Mouse (Mus musculus): Measurements from ENCODE around the gene Cts6. TPM values are rescaled to one million over a fixed set of nuclear protein-coding genes. Genes with fewer than 3 reads are reported as not detected.
"Not testable (repeated sequence)": the region's sequence is repeated elsewhere in the genome, so short reads cannot be mapped to it uniquely, and the experiment has no call there.

Cts6 gene
- polyA plus RNA-seq (2015; fragmentation: Nextera tagmentation; extraction: Ambion mirVana): not detected in 2 replicates

GRCm38 (mm10) chr13:61203310-61203709 lies at the start of gene Cts6:
TSS of gene Cts6 (minus strand) at chr13:61203410.
- H3K36me3 ChIP-seq: no peaks in the 10 kb centered on the region
- H3K27me3 ChIP-seq: no peaks in the 10 kb centered on the region
- no peak within 1 kb of the TSS for H3K4me3 ChIP-seq
- H3K9ac ChIP-seq: no peak within 1 kb of the TSS
- no peak for ATAC-seq (replicated peaks; ENCODE audit: insufficient number of reproducible peaks, insufficient read depth, low FRiP score, low read depth)
- no peaks in the 10 kb centered on the region for H3K4me1 ChIP-seq (replicated peaks)
- H3K27ac ChIP-seq: no peak within 1 kb of the TSS
- H3K4me2 ChIP-seq: no peak within 1 kb of the TSS
- 78% methylated on average over 3 of the region's 3 CpGs for WGBS
- H3K9me3 ChIP-seq (replicated peaks): 0 out of 2 replicates have a peak, but pooled peaks cover 7% of the 10 kb centered on the region

DNA sequence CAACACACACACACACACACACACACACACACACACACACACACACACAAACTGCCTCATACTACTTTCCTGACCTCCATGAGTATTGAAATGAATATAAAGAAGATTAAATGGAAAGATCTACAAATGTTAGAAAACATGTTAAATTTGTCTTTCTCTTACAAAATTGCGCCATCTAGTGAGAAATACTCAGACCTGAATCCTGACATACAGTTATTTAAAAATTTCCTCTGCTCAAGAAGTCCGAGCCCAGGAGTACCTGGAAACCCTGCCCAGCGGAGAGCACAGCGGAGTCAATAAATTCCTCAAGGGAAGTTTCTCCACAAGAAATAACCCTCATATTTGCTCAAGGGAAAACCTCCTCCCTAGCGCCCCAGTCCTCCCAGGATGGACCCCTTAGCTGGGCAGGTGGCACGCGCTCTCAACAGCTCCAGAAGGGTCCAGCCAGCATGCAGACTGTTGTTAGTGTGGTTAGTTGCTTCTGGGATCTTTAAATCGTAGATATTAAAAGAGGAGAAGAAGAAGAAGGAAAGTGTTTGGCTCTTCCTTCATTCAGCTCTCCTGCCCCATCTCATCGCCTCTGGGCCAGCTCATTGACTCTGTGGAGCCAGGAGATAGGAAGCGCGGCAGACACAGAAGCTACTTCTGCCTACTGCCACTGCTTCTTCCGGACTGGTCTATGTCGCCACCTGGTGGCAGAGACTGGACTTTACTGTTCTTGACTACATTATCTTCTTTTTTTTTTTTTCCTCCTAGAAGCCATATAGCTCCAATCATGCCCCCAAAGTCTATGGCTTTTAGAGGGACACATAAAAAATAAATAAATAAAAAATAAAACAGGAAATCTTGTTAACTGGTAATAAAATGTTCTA lies 38.1 kb upstream of the Cts6 start:
- no peak for ATAC-seq (replicated peaks; ENCODE audit: insufficient number of reproducible peaks, insufficient read depth, low FRiP score, low read depth)
- no peak overlapping the region for H3K27ac ChIP-seq
- WGBS: 54% methylated on average over 13 of the region's 13 CpGs
- H3K36me3 ChIP-seq: no peaks in the 10 kb centered on the region
- H3K27me3 ChIP-seq: no peaks in the 10 kb centered on the region
- H3K9me3 ChIP-seq (replicated peaks): no peaks in the 10 kb centered on the region
- no peaks in the 10 kb centered on the region for H3K4me1 ChIP-seq (replicated peaks)
- H3K4me2 ChIP-seq: no peak overlapping the region
- H3K4me3 ChIP-seq: no peak overlapping the region
- no peak overlapping the region for H3K9ac ChIP-seq

DNA sequence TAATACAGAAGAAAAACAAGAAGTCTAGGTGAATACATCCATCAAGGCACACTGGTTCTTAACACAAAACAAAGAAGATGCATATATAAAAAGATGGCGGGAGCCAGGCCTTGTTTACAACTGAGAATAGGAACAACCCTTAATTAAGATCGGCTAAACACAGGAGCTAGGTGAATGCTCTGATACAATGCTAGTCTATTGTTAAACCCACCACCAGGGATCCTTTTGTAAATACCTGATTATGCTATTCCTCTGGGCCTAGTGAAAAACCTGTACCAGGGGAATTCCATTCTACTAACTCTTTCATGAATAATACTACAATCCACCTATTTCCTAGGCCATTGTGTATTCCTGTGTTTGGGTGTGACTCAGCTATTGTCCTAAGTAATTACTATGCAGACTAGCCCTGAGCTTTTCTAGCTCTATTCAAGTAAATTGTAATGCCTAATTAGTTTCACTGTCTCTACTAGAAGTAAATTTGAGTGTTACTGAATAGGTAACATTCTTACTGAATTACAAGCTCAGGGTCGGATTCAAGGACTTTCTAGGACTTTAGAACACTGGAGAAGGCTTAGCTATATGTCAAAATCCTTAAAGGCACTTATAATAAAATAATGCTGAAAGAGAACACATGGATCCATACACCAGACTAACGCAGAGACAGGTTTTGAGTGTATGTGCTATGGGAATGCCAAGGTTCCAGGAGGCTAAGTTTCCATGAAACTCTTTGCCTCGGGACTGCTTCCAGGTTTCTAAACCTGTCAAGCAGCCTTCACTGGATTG lies 17.9 kb downstream of the Cts6 start:
- H3K27ac ChIP-seq: not testable (repeated sequence)

DNA sequence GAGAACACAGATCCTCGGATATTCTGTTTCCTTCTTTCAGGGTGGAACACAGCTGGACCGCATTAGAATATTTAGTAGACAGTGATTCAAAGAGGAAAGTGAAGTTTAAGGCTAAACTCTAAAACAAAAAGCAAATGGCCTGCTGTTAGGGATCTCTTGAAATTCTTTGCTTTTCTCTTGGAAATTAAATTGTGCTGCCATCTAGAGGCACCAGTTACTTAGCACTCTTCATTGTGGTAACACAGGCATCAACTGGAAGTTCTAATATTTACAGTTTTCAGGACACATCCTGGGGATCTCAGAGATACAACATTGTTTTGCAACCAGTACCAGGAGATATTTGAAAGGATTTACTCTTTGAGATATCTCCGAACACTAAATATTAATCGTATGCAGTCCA lies 38.6 kb downstream of the Cts6 start:
- Histone ChIP-seq H3K4me3 (no peak overlapping the region), H3K9me3 (replicated peaks) (peaks cover under 1% of the 10 kb centered on the region; the same call in 1 of the 2 replicates), H3K9ac (no peak overlapping the region), H3K36me3 (no peaks in the 10 kb centered on the region), H3K4me2 (no peak overlapping the region), H3K27me3 (no peaks in the 10 kb centered on the region), H3K4me1 (replicated peaks) (no peaks in the 10 kb centered on the region), H3K27ac (no peak overlapping the region)
- no peak for ATAC-seq (replicated peaks; ENCODE audit: insufficient number of reproducible peaks, insufficient read depth, low FRiP score, low read depth)
- WGBS: 71% methylated on average over 4 of the region's 4 CpGs

More for the DNA sequence above, 17.9 kb downstream of the Cts6 start:
- not testable (repeated sequence) for H3K4me1 ChIP-seq (replicated peaks); H3K27me3 ChIP-seq; H3K9ac ChIP-seq; H3K9me3 ChIP-seq (replicated peaks); H3K4me2 ChIP-seq; H3K36me3 ChIP-seq; ATAC-seq (replicated peaks; ENCODE audit: insufficient number of reproducible peaks, insufficient read depth, low FRiP score, low read depth); H3K4me3 ChIP-seq
- 62% methylated on average over 5 of the region's 5 CpGs for WGBS

DNA sequence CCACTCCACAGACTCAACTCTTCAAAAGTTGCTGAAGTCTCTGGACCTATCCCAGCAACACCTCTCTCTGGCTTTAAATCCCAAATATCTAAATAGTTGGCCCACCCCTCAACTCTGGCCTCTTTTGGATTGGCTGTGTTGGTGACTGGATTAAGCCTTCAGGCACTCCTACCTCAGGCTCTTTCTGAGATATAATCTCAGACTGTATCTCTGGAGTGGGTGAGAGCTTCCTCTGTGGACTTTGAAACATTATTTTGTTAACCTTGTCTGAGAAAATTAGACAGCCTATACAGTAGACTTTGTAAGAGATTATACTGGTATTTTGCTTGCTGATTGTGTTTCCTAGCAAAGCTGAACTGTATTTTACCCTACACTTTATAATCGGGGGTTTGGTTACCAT lies 39.1 kb downstream of the Cts6 start, which contains the start of gene Ctsr:
TSS of gene Ctsr (minus strand) at position 101 of the 400 bp plus-strand sequence.
- no peak within 1 kb of the TSS for H3K4me3 ChIP-seq
- H3K36me3 ChIP-seq: no peaks in the 10 kb centered on the region
- H3K4me1 ChIP-seq (replicated peaks): no peaks in the 10 kb centered on the region
- no peak for ATAC-seq (replicated peaks; ENCODE audit: insufficient number of reproducible peaks, insufficient read depth, low FRiP score, low read depth)
- peaks cover 5% of the 10 kb centered on the region; the same call in 1 of the 2 replicates for H3K9me3 ChIP-seq (replicated peaks)
- no peaks in the 10 kb centered on the region for H3K27me3 ChIP-seq
- 70% methylated on average over 1 of the region's 1 CpGs for WGBS
- H3K4me2 ChIP-seq: no peak within 1 kb of the TSS
- H3K27ac ChIP-seq: no peak within 1 kb of the TSS
- no peak within 1 kb of the TSS for H3K9ac ChIP-seq

Other genes starting within 250 kb of the Cts6 start
- gene Ctsj, start 197.5 kb downstream of the Cts6 start, polyA plus RNA-seq (2015; fragmentation: Nextera tagmentation; extraction: Ambion mirVana): not detected in 2 replicates
- not detected in 2 replicates for gene Ctsq, start 162.8 kb downstream of the Cts6 start, polyA plus RNA-seq (2015; fragmentation: Nextera tagmentation; extraction: Ambion mirVana)
- gene Ctsr, start 39.2 kb downstream of the Cts6 start, polyA plus RNA-seq (2015; fragmentation: Nextera tagmentation; extraction: Ambion mirVana): not detected in 2 replicates
- not detected in 2 replicates for gene Cts8, start 51.9 kb upstream of the Cts6 start, polyA plus RNA-seq (2015; fragmentation: Nextera tagmentation; extraction: Ambion mirVana)
- gene Gm49398, start 85.4 kb upstream of the Cts6 start, polyA plus RNA-seq (2015; fragmentation: Nextera tagmentation; extraction: Ambion mirVana): not detected in 2 replicates
- gene Cts7, start 154.8 kb upstream of the Cts6 start, polyA plus RNA-seq (2015; fragmentation: Nextera tagmentation; extraction: Ambion mirVana): not detected in 2 replicates

Data from heart, embryonic 15.5 days (tissue).